Mouse (Mus musculus) embryonic fibroblast, embryonic 13.5 days (primary cell): Measurements from ENCODE around the gene Foxo4.

ENCODE experiments used
- CTCF ChIP-seq: IDR thresholded peaks from 2 replicates; pipeline ENCODE4 v1.5.1; 2011; ENCODE audit warnings: mild to moderate bottlenecking, control low read depth, low read length, moderate library complexity, borderline replicate concordance; ENCODE audit not compliant: insufficient read depth
- POLR2A ChIP-seq: IDR thresholded peaks from 2 replicates; pipeline ENCODE4 v1.6.1; 2011; ENCODE audit warnings: low read depth, mild to moderate bottlenecking, control low read depth, low read length, moderate library complexity

- TF ChIP-seq CTCF (no peak), POLR2A (no peak)
Measured at GRCm38 (mm10) chrX:101299055-101299454, 44.7 kb downstream of the Foxo4 start, which contains the start of gene Nlgn3.
